Mouse (Mus musculus) lung, adult 2 months (tissue): ENCODE measurements around the gene Rpl27.
"Not testable (repeated sequence)": the region's sequence is repeated elsewhere in the genome, so short reads cannot be mapped to it uniquely, and the experiment has no call there.

Experiments used
- CTCF ChIP-seq: fragments of 200-500 bp; IDR thresholded peaks from 2 replicates; pipeline ENCODE4 v1.5.1; 2011; ENCODE audit warnings: mild to moderate bottlenecking, low read length, control low read depth; ENCODE audit not compliant: insufficient read depth
- POLR2A ChIP-seq: fragments of 200-500 bp; IDR thresholded peaks from 2 replicates; pipeline ENCODE4 v1.6.1; 2011; ENCODE audit warnings: low read depth, mild to moderate bottlenecking, control low read depth, low read length, borderline replicate concordance; ENCODE audit errors: extremely low read depth

GRCm38 (mm10) chr11:101446860-101447259 lies 4.8 kb downstream of the Rpl27 start:
- TF ChIP-seq CTCF, POLR2A: not testable (repeated sequence)
